Mouse (Mus musculus) embryo, embryonic 11.5 days (tissue): ENCODE measurements around the gene Cacybp.

Experiments
- DNase-seq: peaks from one replicate; pipeline ENCODE4 v3.0.0-alpha.2; 2012; ENCODE audit warnings: low read depth, low spot score

The Cacybp gene

GRCm38 (mm10) chr1:160212703-160213669 lies at the start of gene Cacybp:
Cacybp (minus strand) TSS chr1:160212875.
- DNase-seq: peak; percentile 99

- DNase-seq: no peak
Observed at GRCm38 (mm10) chr1:160262415-160262814, 49.7 kb upstream of the Cacybp start.

- no peak for DNase-seq
Observed at GRCm38 (mm10) chr1:160261849-160262248, 49.2 kb upstream of the Cacybp start.

- no peak for DNase-seq
Observed at GRCm38 (mm10) chr1:160260605-160261004, 47.9 kb upstream of the Cacybp start.

GRCm38 (mm10) chr1:160259884-160260283 lies 47.2 kb upstream of the Cacybp start:
- no peak for DNase-seq

GRCm38 (mm10) chr1:160253108-160253507 lies 40.4 kb upstream of the Cacybp start:
- DNase-seq: no peak

- DNase-seq: no peak
Observed at GRCm38 (mm10) chr1:160251388-160252007, 38.8 kb upstream of the Cacybp start.

- DNase-seq: no peak
Observed at GRCm38 (mm10) chr1:160250782-160251181, 38.1 kb upstream of the Cacybp start.

- no peak for DNase-seq
Observed at GRCm38 (mm10) chr1:160249786-160250185, 37.1 kb upstream of the Cacybp start.

GRCm38 (mm10) chr1:160247473-160247872 lies 34.8 kb upstream of the Cacybp start:
- no peak for DNase-seq

- DNase-seq: no peak
Observed at GRCm38 (mm10) chr1:160246844-160247243, 34.2 kb upstream of the Cacybp start.

GRCm38 (mm10) chr1:160245954-160246353 lies 33.3 kb upstream of the Cacybp start:
- no peak for DNase-seq

GRCm38 (mm10) chr1:160244689-160245088 lies 32.0 kb upstream of the Cacybp start:
- DNase-seq: no peak

- DNase-seq: no peak
Observed at GRCm38 (mm10) chr1:160240091-160240490, 27.4 kb upstream of the Cacybp start.

GRCm38 (mm10) chr1:160238852-160239443 lies 26.3 kb upstream of the Cacybp start:
- DNase-seq: no peak

GRCm38 (mm10) chr1:160237981-160238380 lies 25.3 kb upstream of the Cacybp start:
- no peak for DNase-seq

GRCm38 (mm10) chr1:160233921-160234320 lies 21.2 kb upstream of the Cacybp start:
- DNase-seq: no peak

GRCm38 (mm10) chr1:160232113-160232512 lies 19.4 kb upstream of the Cacybp start:
- no peak for DNase-seq

- DNase-seq: no peak
Observed at GRCm38 (mm10) chr1:160231013-160231412, 18.3 kb upstream of the Cacybp start.

GRCm38 (mm10) chr1:160227850-160228249 lies 15.2 kb upstream of the Cacybp start:
- DNase-seq: no peak

- no peak for DNase-seq
Observed at GRCm38 (mm10) chr1:160227196-160227595, 14.5 kb upstream of the Cacybp start.

GRCm38 (mm10) chr1:160224093-160224492 lies 11.4 kb upstream of the Cacybp start:
- DNase-seq: no peak
